11 mouse cellular contexts compared by ENCODE assay signal in the genomic region with DNA sequence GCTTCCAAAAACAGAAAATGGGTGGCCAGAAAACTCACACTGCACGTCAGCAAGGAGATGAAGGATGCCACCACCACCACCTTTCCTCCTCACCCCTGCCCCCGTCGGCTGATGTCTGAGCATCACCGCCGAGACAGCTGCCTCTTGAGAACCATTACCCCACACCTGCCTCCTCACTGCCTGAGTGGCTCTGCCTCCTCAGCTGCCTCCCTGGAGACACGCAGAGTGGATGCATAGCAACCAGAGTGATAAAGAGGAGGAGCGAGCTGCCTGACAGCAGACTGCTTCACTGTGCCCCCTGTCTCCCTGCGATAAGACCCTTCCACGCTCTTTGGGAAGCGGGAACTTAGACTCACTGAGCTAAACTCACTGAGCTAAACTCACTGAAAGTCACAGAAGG. TPM values are rescaled to one million over a fixed set of nuclear protein-coding genes. Genes with fewer than 3 reads are reported as not detected.
DNase-seq lines count a peak whose midpoint lies in the region; ATAC-seq and TF ChIP-seq lines count a peak whose summit lies in the region.
"Had no signal": no experiment of that assay in that cellular context is flagged by ENCODE, and none has a peak within 500 bp of the region (broad histone marks: within the 10 kb centered on the region; RNA-seq: fewer than 3 reads in every experiment).

No protein-coding gene starts in this region.

- no peak overlapping the region for H3K27ac ChIP-seq in forebrain, embryonic 11.5 days (ENCODE audit: low read depth, low read length)
- no peak overlapping the region for H3K27ac ChIP-seq in forebrain, embryonic 10.5 days
- no peak overlapping the region for H3K27ac ChIP-seq in forebrain, embryonic 12.5 days
- H3K27ac ChIP-seq in hindbrain, postnatal 0 days: no peak overlapping the region; the same call in 1 of the 2 replicates
- H3K27ac ChIP-seq in neural tube, embryonic 13.5 days (replicated peaks): peak overlapping the region; percentile 61
- no peak overlapping the region for H3K27ac ChIP-seq in liver, postnatal 0 days (ENCODE audit: low read depth)
- H3K27ac ChIP-seq: liver, embryonic 14.5 days; stomach, embryonic 15.5 days had no signal

- DNase-seq in forebrain, embryonic 11.5 days (ENCODE audit: low spot score): no peak
- DNase-seq in forebrain, embryonic 10.5 days (ENCODE audit: extremely low spot score, low spot score): no peak
- DNase-seq in hindbrain, postnatal 0 days (ENCODE audit: low spot score): peak; percentile 63
- DNase-seq in thymus, adult 18-20 months: no peak
- no peak for DNase-seq in heart, postnatal 14 days
- no peak for DNase-seq in liver, postnatal 0 days

- peak; percentile 49; the same call in 1 of the 2 replicates for ATAC-seq in forebrain, embryonic 11.5 days (replicated peaks; ENCODE audit: low FRiP score)
- ATAC-seq in forebrain, embryonic 12.5 days (ENCODE audit: low FRiP score): peak; percentile 91
- ATAC-seq in hindbrain, postnatal 0 days: peak; percentile 81
- ATAC-seq in neural tube, embryonic 13.5 days (ENCODE audit: low read depth): peak; percentile 83
- no peak for ATAC-seq in liver, postnatal 0 days

- 66% methylated on average over 10 of the region's 10 CpGs for WGBS in forebrain, embryonic 11.5 days
- 74% methylated on average over 10 of the region's 10 CpGs for WGBS in forebrain, embryonic 10.5 days
- WGBS in forebrain, embryonic 12.5 days: 56% methylated on average over 10 of the region's 10 CpGs
- WGBS in hindbrain, postnatal 0 days: 27% methylated on average over 10 of the region's 10 CpGs
- 23% methylated on average over 10 of the region's 10 CpGs for WGBS in neural tube, embryonic 13.5 days
- WGBS in liver, postnatal 0 days (ENCODE audit: insufficient replicate concordance): 43% methylated on average over 10 of the region's 10 CpGs

- intact Hi-C loops in heart, postnatal 14 days (cut with DNase I): no loop called here

- H3K9ac ChIP-seq in forebrain, embryonic 11.5 days (ENCODE audit: low read length): no peak overlapping the region
- H3K9ac ChIP-seq in forebrain, embryonic 12.5 days: no peak overlapping the region
- no peak overlapping the region for H3K9ac ChIP-seq in hindbrain, postnatal 0 days (replicated peaks; ENCODE audit: low read length)
- H3K9ac ChIP-seq in neural tube, embryonic 13.5 days: no peak overlapping the region
- no peak overlapping the region for H3K9ac ChIP-seq in liver, postnatal 0 days (replicated peaks)
- H3K9ac ChIP-seq: liver, embryonic 14.5 days; stomach, embryonic 15.5 days had no signal

- no peaks in the 10 kb centered on the region for H3K9me3 ChIP-seq in forebrain, embryonic 11.5 days (ENCODE audit: control insufficient read depth, low read length)
- H3K9me3 ChIP-seq in forebrain, embryonic 10.5 days: no peaks in the 10 kb centered on the region
- no peaks in the 10 kb centered on the region for H3K9me3 ChIP-seq in forebrain, embryonic 12.5 days
- H3K9me3 ChIP-seq in hindbrain, postnatal 0 days (ENCODE audit: low read length): no peaks in the 10 kb centered on the region
- no peaks in the 10 kb centered on the region for H3K9me3 ChIP-seq in neural tube, embryonic 13.5 days
- no peaks in the 10 kb centered on the region for H3K9me3 ChIP-seq in liver, postnatal 0 days (ENCODE audit: low read length)
- H3K9me3 ChIP-seq: stomach, embryonic 15.5 days had no signal

- no peak for TF ChIP-seq EP300 in liver, postnatal 0 days (IDR thresholded peaks at IDR 0.05; ENCODE audit: low read depth)

- H3K27me3 ChIP-seq in forebrain, embryonic 11.5 days (ENCODE audit: control insufficient read depth, insufficient read depth, low read length): no peaks in the 10 kb centered on the region
- no peaks in the 10 kb centered on the region for H3K27me3 ChIP-seq in forebrain, embryonic 10.5 days (ENCODE audit: poor library complexity, severe bottlenecking)
- no peaks in the 10 kb centered on the region for H3K27me3 ChIP-seq in forebrain, embryonic 12.5 days
- no peaks in the 10 kb centered on the region for H3K27me3 ChIP-seq in hindbrain, postnatal 0 days (ENCODE audit: insufficient read depth, low read length)
- H3K27me3 ChIP-seq in neural tube, embryonic 13.5 days: no peaks in the 10 kb centered on the region
- H3K27me3 ChIP-seq in liver, postnatal 0 days (ENCODE audit: insufficient read depth, low read length): no peaks in the 10 kb centered on the region
- H3K27me3 ChIP-seq: stomach, embryonic 15.5 days had no signal

- H3K4me3 ChIP-seq in forebrain, embryonic 11.5 days (ENCODE audit: low read depth, low read length): no peak overlapping the region
- no peak overlapping the region for H3K4me3 ChIP-seq in forebrain, embryonic 10.5 days
- H3K4me3 ChIP-seq in forebrain, embryonic 12.5 days (replicated peaks): no peak overlapping the region
- H3K4me3 ChIP-seq in hindbrain, postnatal 0 days (ENCODE audit: low read length): no peak overlapping the region
- no peak overlapping the region for H3K4me3 ChIP-seq in neural tube, embryonic 13.5 days
- no peak overlapping the region for H3K4me3 ChIP-seq in liver, postnatal 0 days (ENCODE audit: low read depth, low read length)
- H3K4me3 ChIP-seq: stomach, embryonic 15.5 days had no signal

- TF ChIP-seq CTCF in hindbrain, postnatal 0 days (IDR thresholded peaks at IDR 0.05; ENCODE audit: low read depth): no peak
- no peak for TF ChIP-seq CTCF in liver, postnatal 0 days (IDR thresholded peaks at IDR 0.05; ENCODE audit: low read depth)

- no peaks in the 10 kb centered on the region for H3K36me3 ChIP-seq in forebrain, embryonic 11.5 days (ENCODE audit: control insufficient read depth, insufficient read depth, low read length)
- no peaks in the 10 kb centered on the region for H3K36me3 ChIP-seq in forebrain, embryonic 10.5 days (replicated peaks)
- H3K36me3 ChIP-seq in forebrain, embryonic 12.5 days (replicated peaks): no peaks in the 10 kb centered on the region
- H3K36me3 ChIP-seq in hindbrain, postnatal 0 days (ENCODE audit: insufficient read depth, low read length): no peaks in the 10 kb centered on the region
- no peaks in the 10 kb centered on the region for H3K36me3 ChIP-seq in neural tube, embryonic 13.5 days
- no peaks in the 10 kb centered on the region for H3K36me3 ChIP-seq in liver, postnatal 0 days (replicated peaks; ENCODE audit: insufficient read depth, low read length)
- H3K36me3 ChIP-seq: stomach, embryonic 15.5 days had no signal

- H3K4me1 ChIP-seq in forebrain, embryonic 11.5 days (replicated peaks; ENCODE audit: control insufficient read depth, insufficient read depth, low read length): no peaks in the 10 kb centered on the region
- 0 out of 2 replicates have a peak, but pooled peaks cover 6% of the 10 kb centered on the region for H3K4me1 ChIP-seq in forebrain, embryonic 10.5 days
- H3K4me1 ChIP-seq in forebrain, embryonic 12.5 days: peaks cover 7% of the 10 kb centered on the region
- H3K4me1 ChIP-seq in hindbrain, postnatal 0 days (ENCODE audit: insufficient read depth, low read length): no peaks in the 10 kb centered on the region
- peaks cover 25% of the 10 kb centered on the region for H3K4me1 ChIP-seq in neural tube, embryonic 13.5 days (replicated peaks)
- no peaks in the 10 kb centered on the region for H3K4me1 ChIP-seq in liver, postnatal 0 days (ENCODE audit: insufficient read depth)
- H3K4me1 ChIP-seq: stomach, embryonic 15.5 days had no signal

- no peak overlapping the region for H3K4me2 ChIP-seq in forebrain, embryonic 11.5 days (ENCODE audit: low read depth, low read length, severe bottlenecking)
- H3K4me2 ChIP-seq in forebrain, embryonic 12.5 days: no peak overlapping the region
- no peak overlapping the region for H3K4me2 ChIP-seq in hindbrain, postnatal 0 days (ENCODE audit: low read depth, low read length)
- H3K4me2 ChIP-seq in neural tube, embryonic 13.5 days: peak overlapping the region; percentile 31
- H3K4me2 ChIP-seq in liver, postnatal 0 days (ENCODE audit: low read depth, low read length): no peak overlapping the region
- H3K4me2 ChIP-seq: stomach, embryonic 15.5 days had no signal

RNA-seq across cellular contexts. Expression of gene Kcna5, which starts 20.5 kb away (rescaled TPM):
- 1.3 and 1.8 TPM in 2 replicates for polyA plus RNA-seq in forebrain, embryonic 11.5 days (2014; fragmentation: Nextera tagmentation; extraction: Ambion mirVana)
- polyA plus RNA-seq in forebrain, embryonic 10.5 days (2016; fragmentation: Nextera tagmentation; extraction: Ambion mirVana): 1.5 and 2.1 TPM in 2 replicates
- 1.6 and 2.0 TPM in 2 replicates for polyA plus RNA-seq in forebrain, embryonic 12.5 days (2016; fragmentation: Nextera tagmentation; extraction: Ambion mirVana)
- 4.8 and 7.3 TPM in 2 replicates for total RNA-seq in hindbrain, postnatal 0 days (2014; rRNA removed)
- polyA plus RNA-seq in hindbrain, postnatal 0 days (2015; fragmentation: Nextera tagmentation; extraction: Ambion mirVana): 3.4 and 3.6 TPM in 2 replicates
- 1.9 and 2.3 TPM in 2 replicates for polyA plus RNA-seq in neural tube, embryonic 13.5 days (2015; fragmentation: Nextera tagmentation; extraction: Ambion mirVana)
- 10 to 100 TPM; 31.5 to 31.8 TPM for total RNA-seq in heart, postnatal 14 days (2021)
- polyA plus RNA-seq in liver, postnatal 0 days (2015; fragmentation: Nextera tagmentation; extraction: Ambion mirVana): 0.05 and 0.09 TPM in 2 replicates
- total RNA-seq: neutrophil, adult 5-6 weeks had no signal
